Mouse (Mus musculus): ENCODE data around the gene Xrcc6. TPM values are rescaled to one million over a fixed set of nuclear protein-coding genes. Genes with fewer than 3 reads are reported as not detected.
"Not testable (repeated sequence)": the region's sequence is repeated elsewhere in the genome, so short reads cannot be mapped to it uniquely, and the experiment has no call there.

The Xrcc6 gene
- total RNA-seq, 2 experiments from 2014 or later: 25.5 to 36.2 TPM

- no peak for DNase-seq (ENCODE audit: low spot score in 2 of 2)
Measured at GRCm38 (mm10) chr15:81964980-81965545, 22.6 kb upstream of the Xrcc6 start.

- DNase-seq (ENCODE audit: low spot score in 2 of 2): no peak
Measured at GRCm38 (mm10) chr15:81966062-81966829, 21.4 kb upstream of the Xrcc6 start.

GRCm38 (mm10) chr15:81967821-81968220 is 19.8 kb upstream of the Xrcc6 start:
- DNase-seq (ENCODE audit: low spot score in 2 of 2): no peak

- no peak for DNase-seq (ENCODE audit: low spot score in 2 of 2)
Measured at GRCm38 (mm10) chr15:81968447-81968846, 19.2 kb upstream of the Xrcc6 start.

DNA sequence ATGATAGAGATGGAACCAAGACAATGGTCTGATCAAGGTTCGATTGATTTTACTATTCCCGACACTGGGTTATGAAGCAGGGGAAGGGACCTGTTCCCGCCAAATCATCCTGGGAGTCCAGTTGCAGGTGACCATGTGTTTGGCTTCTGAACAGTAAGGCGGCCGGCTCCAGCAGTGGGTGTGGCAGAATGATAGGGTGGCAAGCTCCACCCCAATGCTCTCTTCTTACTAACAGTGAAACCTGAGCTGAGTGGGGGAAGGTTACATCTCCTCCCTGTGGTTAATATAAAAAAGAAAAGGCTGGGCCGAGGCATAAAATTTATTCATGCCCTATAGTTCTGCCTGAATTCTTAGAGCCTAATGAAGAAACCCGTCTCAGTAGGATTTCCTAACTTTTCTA is 18.5 kb upstream of the Xrcc6 start:
- DNase-seq (ENCODE audit: low spot score in 2 of 2): no peak

- not testable (repeated sequence) for DNase-seq (ENCODE audit: low spot score in 2 of 2)
Measured at GRCm38 (mm10) chr15:81969635-81970034, 18.0 kb upstream of the Xrcc6 start.

DNA sequence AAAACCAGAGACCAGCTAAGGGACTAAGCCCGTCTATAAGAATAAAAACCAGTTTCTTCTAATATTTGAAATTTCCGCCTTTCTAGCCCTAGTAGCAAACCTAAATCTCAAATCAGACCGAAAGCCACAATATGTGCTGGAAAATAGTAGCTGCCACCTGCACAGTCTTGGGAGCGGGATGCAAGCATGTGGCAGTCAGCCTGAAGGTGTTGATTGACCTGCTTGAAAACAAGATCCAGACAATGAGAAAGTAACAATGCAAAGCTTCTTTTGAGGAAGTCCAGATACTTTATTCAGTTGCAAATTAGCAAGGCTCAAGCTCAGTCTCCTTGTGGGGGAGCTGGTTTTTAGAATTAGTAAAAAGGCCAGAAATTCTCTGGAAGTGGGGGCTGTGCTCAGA is 17.1 kb upstream of the Xrcc6 start:
- DNase-seq (ENCODE audit: low spot score in 2 of 2): not testable (repeated sequence)

DNA sequence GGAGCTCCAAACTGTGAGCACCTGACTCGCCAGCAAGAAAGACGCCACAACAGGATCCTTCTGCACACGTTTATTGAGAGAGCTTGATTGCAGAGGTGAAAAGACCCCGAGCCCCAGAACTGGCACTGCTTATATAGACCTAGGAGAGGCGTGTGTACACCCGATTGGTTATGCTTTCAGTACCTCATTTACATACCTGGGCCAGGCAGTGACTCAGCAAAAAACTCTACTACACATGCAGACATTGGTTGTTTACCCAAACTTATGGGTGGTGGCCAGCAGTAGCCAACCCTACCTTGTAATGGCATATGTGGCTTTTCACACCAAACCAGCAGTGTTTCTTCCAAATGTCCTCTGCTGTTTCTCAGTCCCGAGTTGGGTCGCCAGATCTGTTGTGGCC is 12.5 kb upstream of the Xrcc6 start:
- DNase-seq (ENCODE audit: low spot score in 2 of 2): not testable (repeated sequence)

GRCm38 (mm10) chr15:81980321-81980720 is 7.3 kb upstream of the Xrcc6 start, which contains the start of gene 1700029P11Rik:
Gene 1700029P11Rik, plus strand, starts transcription at chr15:81980540.
- DNase-seq (ENCODE audit: low spot score in 2 of 2): no peak

DNA sequence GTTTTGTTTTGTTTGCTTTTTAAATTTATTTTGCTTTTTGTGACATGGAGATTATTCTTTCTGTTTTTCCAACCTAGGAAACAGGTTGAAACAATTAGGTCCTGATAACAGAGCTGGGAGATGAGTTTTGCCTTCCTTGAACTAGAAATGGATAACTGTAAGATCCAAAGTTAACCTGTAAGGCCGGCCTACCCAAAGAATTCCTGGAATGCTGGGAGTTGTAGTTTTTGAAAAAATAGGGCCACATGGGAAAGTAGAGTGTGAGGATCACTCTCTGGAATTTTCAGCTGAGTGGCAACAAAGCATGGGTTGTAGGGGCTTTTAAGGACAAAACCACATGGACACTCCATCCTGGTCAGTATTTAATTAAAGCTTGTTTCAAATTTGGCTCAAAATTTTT is 5.5 kb upstream of the Xrcc6 start:
- DNase-seq (ENCODE audit: low spot score in 2 of 2): no peak

DNA sequence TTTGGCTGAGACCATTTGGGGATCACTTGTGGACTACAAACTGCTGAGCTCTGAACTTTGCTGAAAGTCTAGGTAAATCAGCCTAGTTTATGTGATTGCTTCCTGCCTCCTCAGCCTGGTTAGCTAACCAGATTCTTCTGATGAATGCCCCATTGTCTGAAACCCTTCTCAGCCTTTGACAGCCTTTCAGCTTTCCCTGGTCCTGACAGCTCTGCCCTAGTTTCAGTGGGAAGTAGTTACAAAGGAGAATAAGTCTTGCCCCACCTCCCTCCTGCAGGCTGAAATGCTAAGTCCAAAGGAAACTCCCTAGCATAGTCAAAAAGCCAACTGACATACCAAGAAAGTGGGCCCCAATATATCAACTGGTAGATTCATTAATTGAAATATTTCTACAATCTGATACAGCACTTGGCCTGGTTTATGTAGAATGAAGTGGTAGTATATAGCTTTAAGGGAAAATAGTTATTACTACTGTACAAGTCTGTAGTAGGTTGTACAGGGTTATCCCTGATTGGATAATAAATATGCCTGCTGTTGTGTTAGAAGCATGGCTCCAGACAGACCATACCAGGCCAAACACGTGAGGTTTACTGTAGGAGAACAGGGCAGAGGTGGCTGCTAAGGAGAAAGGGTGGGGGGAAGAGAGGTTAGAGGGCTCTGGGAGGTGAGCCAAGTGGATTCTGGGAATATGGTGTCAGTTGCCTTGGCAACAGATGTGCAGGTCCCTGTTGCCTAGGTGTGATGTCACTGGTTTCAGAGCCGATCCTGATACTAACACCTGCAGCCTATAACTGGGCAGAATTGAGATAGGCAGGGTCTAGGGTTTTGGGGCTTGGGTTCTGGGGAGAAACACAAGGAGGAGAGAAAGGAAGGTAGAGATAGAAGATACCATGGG is 2.1 kb upstream of the Xrcc6 start:
- DNase-seq (ENCODE audit: low spot score in 2 of 2): no peak

- DNase-seq (ENCODE audit: low spot score in 2 of 2): peak; percentile 86 to 90
Measured at GRCm38 (mm10) chr15:81989371-81990062, 1.9 kb downstream of the Xrcc6 start.

DNA sequence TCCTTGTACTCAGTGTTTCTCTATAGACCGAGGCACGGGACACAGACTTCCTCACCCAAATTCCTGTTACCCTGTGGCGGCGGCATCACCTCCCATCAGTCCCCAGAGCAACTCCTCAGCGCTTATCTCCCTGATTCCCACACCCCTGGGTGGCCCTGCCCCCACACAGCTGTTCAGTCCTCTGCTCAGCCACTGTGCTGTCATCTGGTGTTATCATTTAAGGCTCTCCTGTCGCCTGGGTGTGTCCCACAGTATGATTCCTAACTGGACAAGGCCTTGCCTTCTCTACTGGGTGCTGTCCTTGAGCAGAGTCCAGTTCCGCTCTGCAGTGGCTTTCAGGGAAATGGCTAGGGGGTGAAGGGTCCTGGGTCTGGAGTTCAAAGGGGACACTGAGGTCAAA is 2.9 kb downstream of the Xrcc6 start:
- no peak for DNase-seq (ENCODE audit: low spot score in 2 of 2)

GRCm38 (mm10) chr15:81993992-81994391 is 6.4 kb downstream of the Xrcc6 start:
- no peak for DNase-seq (ENCODE audit: low spot score in 2 of 2)

DNA sequence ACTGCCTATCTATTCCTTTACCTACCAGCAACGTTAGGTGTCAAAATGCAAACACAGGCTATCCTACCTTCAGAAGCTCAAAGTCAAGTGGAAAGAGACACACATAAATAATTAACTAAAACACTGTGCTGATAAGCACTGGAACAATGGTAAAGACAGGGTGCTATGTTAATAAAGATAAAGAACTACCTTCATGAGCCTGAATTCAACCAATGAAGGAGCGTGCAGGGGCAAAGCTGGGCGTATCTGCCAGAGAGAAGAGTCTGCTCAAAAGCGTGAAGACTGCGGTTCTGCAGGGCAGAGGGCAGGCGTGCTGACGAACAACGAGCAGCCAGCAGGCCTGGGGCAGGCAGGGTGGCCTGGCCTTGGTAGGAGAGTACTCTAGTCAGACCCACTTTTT is 16.6 kb downstream of the Xrcc6 start:
- DNase-seq (ENCODE audit: low spot score in 2 of 2): no peak

DNA sequence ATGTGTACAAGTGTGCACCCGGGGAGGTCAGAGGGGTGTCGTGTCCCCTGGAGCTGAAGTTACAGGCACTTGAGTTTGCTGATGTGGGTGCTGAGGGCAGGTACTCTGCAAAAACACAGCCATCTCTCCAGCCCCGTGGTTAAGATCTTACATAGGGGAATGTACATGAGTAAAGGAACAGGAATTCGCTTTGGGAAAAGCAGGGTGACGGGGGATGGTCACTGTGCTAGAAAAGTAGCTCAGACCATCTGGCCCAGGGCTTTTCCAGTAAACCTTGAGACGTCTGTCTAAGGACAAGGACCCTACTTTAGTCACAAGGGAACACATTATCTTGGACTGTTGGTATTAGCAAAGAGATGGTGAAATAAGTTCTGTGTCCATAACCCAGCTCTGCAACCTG is 24.3 kb downstream of the Xrcc6 start:
- DNase-seq (ENCODE audit: low spot score in 2 of 2): no peak

GRCm38 (mm10) chr15:82014745-82015391 is 27.2 kb downstream of the Xrcc6 start:
- DNase-seq (ENCODE audit: low spot score in 2 of 2): no peak

- peak; percentile 29 to 43 for DNase-seq (ENCODE audit: low spot score in 2 of 2)
Measured at GRCm38 (mm10) chr15:82015392-82016100, 27.9 kb downstream of the Xrcc6 start.

- peak; percentile 100 for DNase-seq (ENCODE audit: low spot score in 2 of 2)
Measured at GRCm38 (mm10) chr15:82016101-82016808, 28.6 kb downstream of the Xrcc6 start.

Measured in layer of hippocampus, postnatal 10 days (tissue).